Mouse (Mus musculus): ENCODE results near the gene Kalrn. TPM values are rescaled to one million over a fixed set of nuclear protein-coding genes. Genes with fewer than 3 reads are reported as not detected.
"Not testable (repeated sequence)": the region's sequence is repeated elsewhere in the genome, so short reads cannot be mapped to it uniquely, and the experiment has no call there.

Gene Kalrn
- polyA plus RNA-seq, 1 experiment from 2014 or later = 14.0 TPM

DNA sequence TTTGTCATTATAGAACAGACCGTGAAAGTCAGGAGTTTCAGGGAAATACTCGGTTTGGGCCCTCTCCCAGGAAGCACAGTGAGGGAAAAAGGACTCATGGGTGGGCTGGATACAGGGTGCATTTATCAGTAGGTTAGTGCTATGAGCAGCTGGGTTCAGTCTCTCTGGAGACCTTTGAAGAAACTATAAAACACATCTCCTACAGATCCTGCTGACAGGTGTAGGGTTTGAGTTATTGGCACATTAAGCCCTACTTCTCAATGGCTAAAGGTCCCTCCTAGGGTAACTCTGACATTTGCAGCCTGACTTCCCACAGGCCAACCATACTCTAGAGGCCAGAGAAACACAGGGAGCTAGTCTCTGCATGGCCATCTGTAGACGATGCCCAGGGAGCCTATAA, 256.2 kb downstream of the Kalrn start:
- Histone ChIP-seq H3K4me1 (peaks cover 13% of the 10 kb centered on the region), H3K9me3 (no peaks in the 10 kb centered on the region), H3K4me2 (replicated peaks) (no peak overlapping the region), H3K4me3 (no peak overlapping the region), H3K36me3 (peaks cover 9% of the 10 kb centered on the region), H3K27me3 (peaks cover 7% of the 10 kb centered on the region; the same call in 1 of the 2 replicates), H3K27ac (no peak overlapping the region), H3K9ac (no peak overlapping the region)
- ATAC-seq (ENCODE audit: low FRiP score, low read depth) = no peak
- 16% methylated on average over 3 of the region's 3 CpGs for WGBS

DNA sequence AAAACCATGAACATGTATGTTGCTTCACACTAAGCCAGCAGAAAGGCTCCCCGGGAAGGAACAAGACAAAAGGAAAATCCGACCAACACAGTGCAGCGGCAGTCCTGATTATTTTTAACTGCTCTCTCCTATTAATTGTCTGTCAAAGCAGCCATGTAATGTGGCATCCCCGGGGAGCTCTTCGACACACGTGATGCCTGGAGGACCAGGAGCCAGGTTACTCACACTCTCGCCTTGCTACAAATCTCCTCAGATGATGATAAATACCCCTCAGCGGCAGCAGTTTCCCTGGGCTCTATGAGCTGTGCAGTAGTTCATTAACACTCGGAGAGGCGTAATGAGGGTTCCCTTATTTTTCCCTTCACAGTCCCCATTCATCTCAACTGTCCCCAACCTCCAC, 257.1 kb downstream of the Kalrn start:
- no peak for ATAC-seq (ENCODE audit: low FRiP score, low read depth)
- 31% methylated on average over 10 of the region's 10 CpGs for WGBS
- H3K4me2 ChIP-seq (replicated peaks) = no peak overlapping the region

DNA sequence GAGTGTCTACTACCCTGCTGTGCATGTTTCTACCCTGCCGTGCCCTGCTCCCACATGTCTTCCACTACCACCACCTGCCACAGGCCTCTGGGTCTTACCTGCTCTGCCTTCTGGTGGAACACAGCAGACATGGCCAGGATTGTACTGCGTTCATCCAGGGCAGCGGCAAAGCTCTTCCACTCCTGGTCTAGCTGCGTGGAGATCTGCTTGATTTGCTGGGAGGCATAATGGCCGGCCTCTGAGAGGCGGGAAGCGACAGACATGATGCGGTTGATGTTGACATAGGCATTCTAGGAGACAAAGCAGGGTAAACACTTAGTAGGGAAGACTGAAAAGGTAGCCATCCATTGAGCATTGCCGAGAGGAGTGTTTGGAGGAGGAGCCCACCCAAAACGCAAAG, 259.3 kb downstream of the Kalrn start:
- no peak overlapping the region for H3K27ac ChIP-seq
- H3K9ac ChIP-seq = no peak overlapping the region
- ATAC-seq (ENCODE audit: low FRiP score, low read depth) = no peak
- peaks cover 26% of the 10 kb centered on the region for H3K36me3 ChIP-seq
- H3K4me2 ChIP-seq (replicated peaks) = no peak overlapping the region
- peaks cover 4% of the 10 kb centered on the region; the same call in 1 of the 2 replicates for H3K27me3 ChIP-seq
- H3K9me3 ChIP-seq = no peaks in the 10 kb centered on the region
- H3K4me1 ChIP-seq = peaks cover 13% of the 10 kb centered on the region
- WGBS = 94% methylated on average over 10 of the region's 10 CpGs
- H3K4me3 ChIP-seq = no peak overlapping the region

More for the DNA sequence above, 257.1 kb downstream of the Kalrn start:
- Histone ChIP-seq H3K27me3 (peaks cover 7% of the 10 kb centered on the region; the same call in 1 of the 2 replicates), H3K4me3 (no peak overlapping the region), H3K36me3 (peaks cover 13% of the 10 kb centered on the region), H3K4me1 (peaks cover 13% of the 10 kb centered on the region), H3K27ac (no peak overlapping the region), H3K9ac (no peak overlapping the region), H3K9me3 (no peaks in the 10 kb centered on the region)

DNA sequence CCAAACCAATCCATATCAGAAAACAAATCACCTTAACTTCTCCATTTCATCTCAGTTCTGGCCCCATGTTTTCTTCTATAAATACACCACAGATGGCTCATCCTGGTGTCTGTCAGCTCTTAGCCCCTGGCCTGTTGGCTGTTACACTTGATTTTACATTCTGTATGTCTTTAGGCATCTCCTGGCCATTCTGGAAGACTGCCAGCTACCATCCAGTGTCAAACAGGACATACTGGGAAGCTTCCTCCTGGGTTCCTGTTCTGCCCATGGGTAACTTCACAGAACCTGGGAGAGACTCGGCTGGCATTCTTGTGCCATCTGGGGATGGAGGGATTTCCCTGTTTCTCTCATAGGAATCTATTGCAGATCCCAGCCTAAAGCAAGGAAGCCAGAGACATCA, 261.8 kb downstream of the Kalrn start:
- Histone ChIP-seq H3K4me2 (replicated peaks) (no peak overlapping the region), H3K4me1 (peaks cover 4% of the 10 kb centered on the region), H3K27me3 (no peaks in the 10 kb centered on the region), H3K9me3 (no peaks in the 10 kb centered on the region), H3K4me3 (no peak overlapping the region), H3K27ac (no peak overlapping the region), H3K9ac (no peak overlapping the region), H3K36me3 (peaks cover 50% of the 10 kb centered on the region)
- no peak for ATAC-seq (ENCODE audit: low FRiP score, low read depth)
- 87% methylated on average over 1 of the region's 1 CpGs for WGBS

DNA sequence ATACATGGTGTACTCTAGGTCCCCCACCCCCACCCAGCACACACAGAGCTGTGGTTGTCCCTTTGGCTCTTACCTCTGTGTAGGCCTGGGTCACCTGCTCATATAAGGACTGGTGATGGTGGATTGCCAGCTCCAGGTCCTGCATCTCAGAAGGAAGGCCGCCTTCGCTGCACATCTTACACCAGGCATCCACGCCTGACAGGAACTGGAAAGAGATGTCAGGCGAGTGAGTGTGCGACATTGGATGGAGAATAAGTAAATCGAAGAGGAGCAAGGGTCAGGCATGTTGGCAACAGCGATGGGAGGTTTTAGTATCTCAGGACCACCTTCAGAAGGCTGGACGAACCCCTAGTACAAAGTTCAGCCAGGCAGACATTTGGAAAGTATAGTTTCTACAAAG, 263.0 kb downstream of the Kalrn start:
- H3K27me3 ChIP-seq = no peaks in the 10 kb centered on the region
- no peaks in the 10 kb centered on the region for H3K4me1 ChIP-seq
- no peak for ATAC-seq (ENCODE audit: low FRiP score, low read depth)
- H3K27ac ChIP-seq = no peak overlapping the region
- H3K4me2 ChIP-seq (replicated peaks) = no peak overlapping the region
- no peak overlapping the region for H3K9ac ChIP-seq
- H3K4me3 ChIP-seq = no peak overlapping the region
- H3K36me3 ChIP-seq = peaks cover 62% of the 10 kb centered on the region
- no peaks in the 10 kb centered on the region for H3K9me3 ChIP-seq
- WGBS = 92% methylated on average over 8 of the region's 8 CpGs

DNA sequence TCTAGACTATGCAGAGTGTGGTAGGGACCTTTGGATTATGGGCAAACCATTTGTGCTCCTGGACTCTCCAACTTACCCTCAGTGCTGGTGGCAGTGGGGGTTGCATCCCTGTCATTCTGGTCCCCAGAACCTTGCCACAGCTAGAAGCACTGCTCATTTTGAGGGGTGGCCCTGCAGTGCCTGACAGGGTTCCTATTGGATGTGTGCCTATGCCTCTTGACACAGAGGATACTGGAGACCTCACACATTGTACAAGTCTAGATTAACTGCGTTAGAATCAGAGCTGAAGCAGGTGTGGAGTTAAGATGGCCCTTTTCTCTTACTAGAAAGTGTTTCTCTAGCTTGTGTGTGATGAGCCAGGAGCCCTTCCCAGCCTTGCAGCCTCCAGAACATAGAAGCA, 265.0 kb downstream of the Kalrn start:
- H3K4me2 ChIP-seq (replicated peaks) = no peak overlapping the region
- H3K9ac ChIP-seq = no peak overlapping the region
- H3K27ac ChIP-seq = no peak overlapping the region
- peaks cover 54% of the 10 kb centered on the region for H3K36me3 ChIP-seq
- H3K27me3 ChIP-seq = no peaks in the 10 kb centered on the region
- no peak overlapping the region for H3K4me3 ChIP-seq
- no peaks in the 10 kb centered on the region for H3K9me3 ChIP-seq
- ATAC-seq (ENCODE audit: low FRiP score, low read depth) = no peak
- 73% methylated on average over 1 of the region's 1 CpGs for WGBS
- H3K4me1 ChIP-seq = no peaks in the 10 kb centered on the region

DNA sequence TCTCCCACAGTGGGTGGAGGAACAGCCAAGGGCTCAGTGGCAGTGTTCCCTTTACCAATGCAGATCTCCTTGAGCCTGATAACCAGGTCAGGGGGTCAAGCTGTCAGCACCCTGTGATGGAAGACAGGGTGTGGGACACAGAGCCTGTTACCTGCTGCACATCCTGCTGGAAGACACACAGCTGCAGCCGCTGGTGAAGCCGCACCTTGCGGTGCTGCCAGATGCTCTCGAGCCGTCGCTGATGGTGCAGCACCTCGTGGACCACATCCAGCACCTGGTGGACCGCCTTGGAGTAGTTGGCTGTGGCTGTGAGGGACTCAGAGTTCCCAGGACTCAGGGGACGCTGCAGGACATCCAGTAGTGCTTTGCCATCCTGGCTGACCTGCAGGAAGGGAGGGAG, 265.9 kb downstream of the Kalrn start:
- H3K36me3 ChIP-seq = peaks cover 54% of the 10 kb centered on the region
- H3K4me2 ChIP-seq (replicated peaks) = no peak overlapping the region
- H3K27me3 ChIP-seq = no peaks in the 10 kb centered on the region
- WGBS = 69% methylated on average over 9 of the region's 9 CpGs
- H3K27ac ChIP-seq = no peak overlapping the region
- H3K4me1 ChIP-seq = no peaks in the 10 kb centered on the region
- no peaks in the 10 kb centered on the region for H3K9me3 ChIP-seq
- H3K9ac ChIP-seq = no peak overlapping the region
- ATAC-seq (ENCODE audit: low FRiP score, low read depth) = no peak
- no peak overlapping the region for H3K4me3 ChIP-seq

DNA sequence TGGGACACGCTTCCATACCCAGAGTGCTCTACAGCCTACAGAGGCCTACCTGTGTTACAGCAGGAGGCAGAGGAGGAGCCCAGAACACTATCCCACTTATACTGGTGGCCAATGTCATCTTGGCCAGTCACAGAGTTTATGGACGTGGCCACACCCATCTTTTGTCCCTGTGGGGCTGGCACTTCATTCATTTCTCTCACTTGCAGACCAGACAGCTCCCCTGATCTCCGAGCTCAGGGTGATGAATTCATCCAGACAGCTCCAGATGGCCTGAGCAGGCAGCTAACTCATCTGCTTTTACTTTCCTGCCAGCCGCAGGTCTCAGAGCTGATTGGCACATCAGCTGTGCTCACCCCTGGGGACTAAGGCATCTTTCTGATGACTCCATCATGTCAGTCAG, 267.7 kb downstream of the Kalrn start:
- Histone ChIP-seq H3K27me3 (no peaks in the 10 kb centered on the region), H3K9ac (no peak overlapping the region), H3K4me2 (replicated peaks) (no peak overlapping the region), H3K4me1 (no peaks in the 10 kb centered on the region), H3K9me3 (no peaks in the 10 kb centered on the region), H3K27ac (no peak overlapping the region), H3K4me3 (no peak overlapping the region), H3K36me3 (peaks cover 49% of the 10 kb centered on the region)
- 54% methylated on average over 4 of the region's 4 CpGs for WGBS
- no peak for ATAC-seq (ENCODE audit: low FRiP score, low read depth)

DNA sequence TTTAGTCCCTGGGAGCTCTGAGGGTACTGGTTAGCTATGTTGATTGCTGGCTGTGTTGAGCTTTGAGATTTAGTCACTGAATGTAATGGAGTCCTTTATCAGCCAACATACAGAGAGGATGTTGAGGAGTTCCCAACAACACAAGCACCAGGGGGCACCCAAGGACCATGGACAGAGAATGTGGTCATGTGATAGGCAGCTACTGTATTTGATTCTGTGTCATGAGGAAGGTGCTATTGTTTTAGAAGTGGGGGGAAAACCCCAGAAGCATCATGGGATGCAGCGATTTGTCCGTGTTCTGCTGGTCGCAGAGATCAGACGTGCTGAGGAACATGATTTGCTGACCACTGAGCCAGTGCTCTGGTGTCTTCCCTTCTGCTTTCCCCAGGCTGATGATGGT, 269.5 kb downstream of the Kalrn start:
- H3K4me1 ChIP-seq; H3K4me2 ChIP-seq (replicated peaks); H3K27me3 ChIP-seq; H3K27ac ChIP-seq; H3K9ac ChIP-seq; H3K9me3 ChIP-seq; H3K4me3 ChIP-seq; ATAC-seq (ENCODE audit: low FRiP score, low read depth): not testable (repeated sequence)
- 81% methylated on average over 4 of the region's 4 CpGs for WGBS
- peaks cover 40% of the 10 kb centered on the region for H3K36me3 ChIP-seq

DNA sequence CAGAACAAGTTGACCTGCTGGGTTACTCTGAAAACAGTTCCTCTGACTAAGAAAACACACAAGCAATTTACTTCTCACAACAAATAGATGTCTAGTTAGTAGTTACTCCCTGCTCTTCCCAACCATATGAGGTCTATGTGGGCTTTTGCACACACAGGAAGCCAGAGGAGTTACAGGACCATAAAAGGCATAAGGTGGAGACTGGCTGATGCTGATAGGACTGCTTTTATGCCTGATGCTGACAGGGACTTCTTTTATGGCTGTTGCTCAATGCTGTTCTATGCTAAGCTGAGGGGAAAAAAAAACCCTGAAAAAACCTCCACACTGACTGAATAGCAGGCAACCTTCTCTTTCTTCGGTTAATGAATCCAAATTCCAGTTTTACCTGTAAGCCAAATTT, 270.8 kb downstream of the Kalrn start:
- 85% methylated on average over 1 of the region's 1 CpGs for WGBS
- no peak overlapping the region for H3K9ac ChIP-seq

DNA sequence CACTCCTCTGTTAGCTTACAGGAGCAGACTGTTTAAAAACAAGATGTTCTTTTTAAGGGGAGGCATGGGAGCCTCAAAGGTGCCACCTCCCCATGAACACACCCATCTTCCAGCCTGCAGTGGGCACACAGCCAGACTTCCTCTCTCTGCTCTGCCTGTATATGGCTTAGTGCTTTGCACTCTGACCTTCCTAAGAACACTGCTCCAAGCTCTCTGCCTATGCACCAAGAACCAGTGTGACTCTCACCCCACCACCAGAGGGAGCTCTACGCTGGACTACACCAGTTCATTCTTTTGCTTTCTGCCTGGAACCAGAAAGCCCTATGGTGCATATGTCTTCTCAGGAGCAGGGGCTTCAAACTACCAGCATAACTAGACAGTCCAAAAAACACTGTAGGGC, 271.3 kb downstream of the Kalrn start:
- H3K4me3 ChIP-seq = no peak overlapping the region
- H3K4me2 ChIP-seq (replicated peaks) = no peak overlapping the region
- no peak for ATAC-seq (ENCODE audit: low FRiP score, low read depth)
- H3K9ac ChIP-seq = no peak overlapping the region
- H3K27ac ChIP-seq = no peak overlapping the region
- H3K4me1 ChIP-seq = no peaks in the 10 kb centered on the region
- no peaks in the 10 kb centered on the region for H3K27me3 ChIP-seq
- 93% methylated on average over 1 of the region's 1 CpGs for WGBS
- H3K36me3 ChIP-seq = peaks cover 24% of the 10 kb centered on the region
- H3K9me3 ChIP-seq = no peaks in the 10 kb centered on the region

More for the DNA sequence above, 270.8 kb downstream of the Kalrn start:
- Histone ChIP-seq H3K36me3 (peaks cover 28% of the 10 kb centered on the region), H3K27ac (no peak overlapping the region), H3K4me2 (replicated peaks) (no peak overlapping the region), H3K27me3 (no peaks in the 10 kb centered on the region), H3K9me3 (no peaks in the 10 kb centered on the region), H3K4me1 (no peaks in the 10 kb centered on the region), H3K4me3 (no peak overlapping the region)
- ATAC-seq (ENCODE audit: low FRiP score, low read depth) = no peak

DNA sequence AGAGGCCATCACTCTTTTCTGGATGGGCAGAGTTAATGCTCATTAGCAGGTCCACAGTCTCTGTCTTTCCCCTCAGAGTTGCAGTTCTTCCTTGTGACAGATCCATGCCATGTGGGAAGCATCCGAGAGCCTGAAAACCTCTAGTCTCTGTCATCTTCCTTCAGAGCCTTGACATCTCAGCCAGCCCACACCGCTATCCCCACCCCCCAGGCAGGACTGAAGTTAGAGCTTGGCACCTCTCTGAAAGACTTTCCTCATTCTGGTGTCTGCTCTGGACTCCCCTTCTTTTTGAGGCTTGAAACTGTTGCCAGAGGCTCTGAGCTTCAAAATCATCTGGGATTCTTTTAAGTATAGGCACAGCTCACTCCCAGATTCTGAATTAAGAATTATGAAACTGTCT, 274.1 kb downstream of the Kalrn start:
- ATAC-seq (ENCODE audit: low FRiP score, low read depth) = no peak
- no peak overlapping the region for H3K4me2 ChIP-seq (replicated peaks)
- no peaks in the 10 kb centered on the region for H3K27me3 ChIP-seq
- no peak overlapping the region for H3K9ac ChIP-seq
- no peaks in the 10 kb centered on the region for H3K4me1 ChIP-seq
- no peaks in the 10 kb centered on the region for H3K9me3 ChIP-seq
- H3K4me3 ChIP-seq = no peak overlapping the region
- peaks cover 8% of the 10 kb centered on the region for H3K36me3 ChIP-seq
- WGBS = 67% methylated on average over 2 of the region's 2 CpGs
- no peak overlapping the region for H3K27ac ChIP-seq

DNA sequence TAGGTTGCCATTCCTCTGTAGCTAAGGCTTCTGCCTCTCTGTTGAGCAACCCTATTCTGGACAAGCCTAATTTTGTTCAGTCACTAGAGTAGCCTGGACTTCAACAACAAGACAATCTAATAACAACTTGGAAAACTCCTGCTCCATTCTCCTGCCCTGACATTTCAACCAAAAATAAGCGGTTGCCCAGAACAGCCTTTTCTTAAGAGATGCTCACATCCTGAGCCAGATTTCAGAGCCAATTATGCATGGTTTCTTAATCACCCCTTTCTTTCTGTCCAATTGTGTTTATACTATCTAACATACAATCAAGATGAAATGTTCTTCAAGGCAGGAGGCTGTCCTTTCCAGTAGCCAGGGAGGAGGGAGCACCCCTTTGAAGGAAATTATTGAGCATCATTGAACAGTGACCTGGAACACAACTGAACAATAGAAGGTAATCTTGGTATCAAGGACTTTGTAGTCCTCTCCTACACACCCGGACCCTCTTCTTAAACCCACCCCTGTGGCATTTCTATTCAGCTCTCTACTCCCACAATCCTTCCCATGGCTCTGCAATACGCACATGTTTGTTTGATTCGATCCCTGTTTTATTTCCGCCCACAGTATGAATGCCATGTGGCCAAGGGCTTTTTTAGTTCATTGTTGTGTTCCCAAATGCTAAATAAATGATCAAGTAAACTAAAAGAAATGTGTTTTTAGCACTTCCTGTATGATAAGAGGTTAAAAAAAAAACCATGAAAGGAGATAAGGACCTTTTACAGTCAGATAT, 275.2 kb downstream of the Kalrn start:
- H3K36me3 ChIP-seq = peaks cover 19% of the 10 kb centered on the region

More for the DNA sequence above, 275.2 kb downstream of the Kalrn start:
- Histone ChIP-seq H3K4me1 (no peaks in the 10 kb centered on the region), H3K9ac (no peak overlapping the region), H3K4me3 (no peak overlapping the region), H3K9me3 (no peaks in the 10 kb centered on the region), H3K27ac (no peak overlapping the region), H3K4me2 (replicated peaks) (no peak overlapping the region), H3K27me3 (no peaks in the 10 kb centered on the region)
- 92% methylated on average over 5 of the region's 5 CpGs for WGBS
- ATAC-seq (ENCODE audit: low FRiP score, low read depth) = no peak
